Mouse (Mus musculus) liver, embryonic 15.5 days (tissue): ENCODE results near the gene Prkci. TPM values are rescaled to one million over a fixed set of nuclear protein-coding genes. Genes with fewer than 3 reads are reported as not detected.

Experiments
- ATAC-seq: fragments of 200-750 bp; cut with Nextera tagmentation; 2 replicates; pipeline ENCODE4 v1.8.0; 2017; ENCODE audit warnings: moderate number of reproducible peaks, mild to moderate bottlenecking, moderate library complexity; ENCODE audit not compliant: insufficient read depth
- H3K27ac ChIP-seq: fragments of 300-500 bp; sonication (generic); replicated peaks from 2 replicates; pipeline ENCODE4 v1.5.1; 2015; ENCODE audit warnings: mild to moderate bottlenecking, inconsistent platforms
- H3K27me3 ChIP-seq: fragments of 300-500 bp; sonication (generic); 2 replicates; pipeline ENCODE4 v1.6.1; 2015; ENCODE audit warnings: mild to moderate bottlenecking, inconsistent platforms
- H3K36me3 ChIP-seq: fragments of 300-500 bp; sonication (generic); replicated peaks from 2 replicates; pipeline ENCODE4 v1.6.1; 2015; ENCODE audit warnings: moderate library complexity, mild to moderate bottlenecking, inconsistent platforms
- H3K4me1 ChIP-seq: fragments of 300-500 bp; sonication (generic); replicated peaks from 2 replicates; pipeline ENCODE4 v1.6.1; 2015; ENCODE audit warnings: inconsistent platforms
- H3K4me2 ChIP-seq: fragments of 300-500 bp; sonication (generic); 2 replicates; pipeline ENCODE4 v1.6.1; 2015; ENCODE audit warnings: moderate library complexity, mild to moderate bottlenecking, inconsistent platforms
- H3K4me3 ChIP-seq: fragments of 300-500 bp; sonication (generic); replicated peaks from 2 replicates; pipeline ENCODE4 v1.5.1; 2015; ENCODE audit warnings: mild to moderate bottlenecking, inconsistent platforms
- H3K9ac ChIP-seq: fragments of 300-500 bp; sonication (generic); 2 replicates; pipeline ENCODE4 v1.6.1; 2015; ENCODE audit warnings: moderate library complexity, mild to moderate bottlenecking, inconsistent platforms
- H3K9me3 ChIP-seq: fragments of 300-500 bp; sonication (generic); replicated peaks from 2 replicates; pipeline ENCODE4 v1.6.1; 2016; ENCODE audit warnings: inconsistent platforms
- WGBS: fragments of 180-500 bp; shearing (Covaris S2); methylation state at CpG from one replicate; pipeline ENCODE4 v1.1.7; 2015; ENCODE audit warnings: mixed read lengths; ENCODE audit not compliant: insufficient replicate concordance; 5-methylcytosine and 5-hydroxymethylcytosine counted together
- polyA plus RNA-seq: library from polyadenylated mRNA; unstranded; fragments of >200 nt; fragmentation: Nextera tagmentation; extraction: Ambion mirVana; gene quantifications from 2 replicates; pipeline ENCODE4 v1.2.1, GENCODE M21; 2015

The Prkci gene
- polyA plus RNA-seq, 1 experiment from 2014 or later = 5.1 TPM

DNA sequence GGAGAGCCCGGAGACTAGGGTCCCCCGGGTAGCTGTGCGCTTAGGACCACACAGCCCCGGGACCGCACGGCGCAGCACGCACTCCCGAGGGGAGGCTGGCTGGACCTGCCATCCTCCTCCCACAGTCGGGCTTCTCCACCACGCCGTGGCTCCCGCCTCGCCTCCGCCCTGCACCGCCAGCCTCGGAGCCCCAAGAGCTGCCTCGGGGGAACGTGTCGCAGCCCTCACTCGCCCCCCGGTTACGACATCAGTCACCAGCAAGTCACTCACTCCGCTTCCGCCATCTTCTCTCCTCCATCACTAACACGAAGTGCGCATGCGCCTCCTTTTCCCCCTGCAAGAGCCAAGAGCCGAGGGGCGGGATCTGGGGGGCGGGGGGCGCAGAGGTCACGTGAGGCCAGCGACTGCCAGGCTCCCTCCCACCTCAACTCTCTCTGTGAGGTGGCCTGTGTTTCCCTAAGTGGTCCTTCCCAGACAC lies 26.4 kb upstream of the Prkci start, which contains the start of gene Phc3:
Gene Phc3, minus strand, starts transcription at position 312 of the 478 bp plus-strand sequence.
- Histone ChIP-seq H3K9ac (peak within 1 kb of the TSS; percentile 90), H3K4me3 (peak within 1 kb of the TSS; percentile 91), H3K9me3 (no peaks in the 10 kb centered on the region), H3K4me2 (peak within 1 kb of the TSS; percentile 81), H3K27me3 (no peaks in the 10 kb centered on the region), H3K27ac (peak within 1 kb of the TSS; percentile 72), H3K36me3 (peaks cover 19% of the 10 kb centered on the region), H3K4me1 (peaks cover 22% of the 10 kb centered on the region)
- peak; percentile 76 for ATAC-seq
- WGBS = under 1% methylated on average over 32 of the region's 34 CpGs

DNA sequence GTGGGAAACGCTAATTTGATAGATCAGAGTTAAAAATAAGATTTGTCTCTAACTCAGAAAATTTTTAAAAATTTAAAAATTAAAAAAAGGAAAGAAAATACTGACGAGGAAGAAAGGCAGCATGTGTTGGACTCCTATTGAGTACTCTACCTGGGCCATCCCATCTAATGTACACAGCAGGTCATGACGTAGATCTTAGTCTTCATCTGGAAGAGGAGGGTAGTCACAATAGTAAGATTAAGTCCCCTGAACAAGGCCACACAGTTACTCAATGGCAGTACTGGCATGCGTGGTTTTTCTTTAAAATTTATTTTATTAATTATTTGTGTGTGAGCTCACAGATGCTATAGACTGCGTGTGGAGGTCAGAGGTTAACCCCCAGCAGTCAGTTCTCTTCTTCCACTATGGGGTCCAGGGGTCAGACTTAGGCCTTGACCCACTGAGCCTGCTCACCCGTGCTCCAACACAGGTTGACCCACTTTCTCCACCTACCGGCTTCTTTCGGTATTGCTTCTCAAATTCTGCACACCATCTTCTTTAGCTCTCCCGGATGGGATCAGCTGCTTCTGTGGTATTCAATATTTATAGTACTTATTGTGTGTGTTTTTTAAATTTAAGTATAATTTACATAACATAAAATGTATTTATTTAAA lies 20.3 kb upstream of the Prkci start:
- Histone ChIP-seq H3K9me3 (no peaks in the 10 kb centered on the region), H3K36me3 (no peaks in the 10 kb centered on the region), H3K27ac (no peak overlapping the region), H3K4me3 (no peak overlapping the region), H3K27me3 (no peaks in the 10 kb centered on the region), H3K9ac (no peak overlapping the region), H3K4me1 (0 out of 2 replicates have a peak, but pooled peaks cover 3% of the 10 kb centered on the region), H3K4me2 (no peak overlapping the region)
- ATAC-seq = no peak
- WGBS = 35% methylated on average over 9 of the region's 9 CpGs

DNA sequence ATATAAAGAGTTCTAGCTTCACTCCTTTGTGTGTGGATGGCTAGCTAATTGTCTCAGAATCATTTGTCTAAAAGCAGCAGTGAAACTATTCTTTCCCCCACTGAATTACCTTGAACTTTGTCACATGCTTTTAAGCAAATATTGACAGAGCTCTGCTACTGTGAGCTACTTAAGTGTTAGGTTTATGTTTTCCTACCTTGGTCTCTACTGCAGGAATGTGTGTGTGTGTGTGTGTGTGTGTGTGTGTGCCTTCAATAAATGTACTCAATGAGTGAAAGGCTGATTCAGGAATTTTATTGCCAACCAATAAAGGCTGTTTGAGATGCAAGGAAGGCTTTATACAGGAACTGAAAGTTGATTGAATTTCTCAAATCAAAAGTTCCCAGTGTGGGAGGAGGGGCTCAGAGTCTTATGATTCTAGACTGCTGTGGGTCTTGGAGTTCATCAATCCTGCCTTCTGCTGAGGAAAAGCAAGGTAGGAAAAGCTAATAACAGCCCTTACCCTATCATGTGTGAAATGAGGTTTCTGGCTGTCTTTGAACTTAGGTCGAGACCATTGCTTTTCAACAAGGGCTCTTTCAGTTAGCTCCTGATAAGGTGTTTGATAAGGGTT lies 18.4 kb upstream of the Prkci start:
- no peak for ATAC-seq
- H3K4me1 ChIP-seq = 0 out of 2 replicates have a peak, but pooled peaks cover 3% of the 10 kb centered on the region
- H3K4me2 ChIP-seq = no peak overlapping the region
- H3K9me3 ChIP-seq = no peaks in the 10 kb centered on the region
- H3K27ac ChIP-seq = no peak overlapping the region
- H3K27me3 ChIP-seq = no peaks in the 10 kb centered on the region
- H3K9ac ChIP-seq = no peak overlapping the region
- 19% methylated on average over 1 of the region's 1 CpGs for WGBS
- H3K36me3 ChIP-seq = no peaks in the 10 kb centered on the region
- H3K4me3 ChIP-seq = no peak overlapping the region

DNA sequence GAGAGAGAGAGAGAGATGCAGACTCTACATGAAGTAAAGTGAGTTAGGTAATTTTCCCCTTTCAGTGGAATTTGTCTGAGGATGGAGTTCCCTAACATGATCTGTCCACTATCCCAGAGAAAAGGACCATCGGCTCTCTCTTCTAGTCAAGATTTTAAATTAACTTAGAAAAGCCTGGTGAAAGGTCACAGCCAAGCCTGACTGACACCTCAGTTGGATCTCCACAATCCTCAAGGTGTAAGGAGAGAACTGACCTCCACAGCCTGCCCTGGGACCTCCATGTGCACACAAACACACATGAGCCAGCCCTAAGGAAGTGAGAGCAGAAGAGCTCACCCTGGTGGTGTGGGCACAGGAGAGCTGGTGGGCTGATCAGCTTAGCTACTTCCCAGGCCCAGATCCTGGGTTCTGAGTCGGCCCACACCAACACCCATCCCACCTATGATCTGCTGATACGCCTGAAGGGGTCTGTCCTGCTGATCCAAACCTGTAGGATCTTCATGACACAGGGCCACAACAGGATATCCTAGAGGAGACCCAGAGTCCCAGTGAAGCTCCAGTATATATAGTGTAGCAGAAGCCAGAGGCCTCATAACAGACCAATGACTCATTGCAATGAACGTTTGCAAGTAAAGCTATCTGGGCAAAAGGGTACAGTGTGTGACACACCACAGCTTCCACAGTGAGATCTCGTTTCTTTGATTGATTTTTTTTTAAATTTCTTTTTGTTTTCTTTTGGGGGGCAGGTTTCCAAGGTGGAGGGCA lies 13.7 kb upstream of the Prkci start:
- ATAC-seq = no peak
- H3K27me3 ChIP-seq = no peaks in the 10 kb centered on the region
- H3K4me2 ChIP-seq = no peak overlapping the region
- no peaks in the 10 kb centered on the region for H3K9me3 ChIP-seq
- 0 out of 2 replicates have a peak, but pooled peaks cover 3% of the 10 kb centered on the region for H3K4me1 ChIP-seq
- H3K27ac ChIP-seq = no peak overlapping the region
- 57% methylated on average over 5 of the region's 5 CpGs for WGBS
- no peak overlapping the region for H3K9ac ChIP-seq
- H3K36me3 ChIP-seq = no peaks in the 10 kb centered on the region
- H3K4me3 ChIP-seq = no peak overlapping the region

DNA sequence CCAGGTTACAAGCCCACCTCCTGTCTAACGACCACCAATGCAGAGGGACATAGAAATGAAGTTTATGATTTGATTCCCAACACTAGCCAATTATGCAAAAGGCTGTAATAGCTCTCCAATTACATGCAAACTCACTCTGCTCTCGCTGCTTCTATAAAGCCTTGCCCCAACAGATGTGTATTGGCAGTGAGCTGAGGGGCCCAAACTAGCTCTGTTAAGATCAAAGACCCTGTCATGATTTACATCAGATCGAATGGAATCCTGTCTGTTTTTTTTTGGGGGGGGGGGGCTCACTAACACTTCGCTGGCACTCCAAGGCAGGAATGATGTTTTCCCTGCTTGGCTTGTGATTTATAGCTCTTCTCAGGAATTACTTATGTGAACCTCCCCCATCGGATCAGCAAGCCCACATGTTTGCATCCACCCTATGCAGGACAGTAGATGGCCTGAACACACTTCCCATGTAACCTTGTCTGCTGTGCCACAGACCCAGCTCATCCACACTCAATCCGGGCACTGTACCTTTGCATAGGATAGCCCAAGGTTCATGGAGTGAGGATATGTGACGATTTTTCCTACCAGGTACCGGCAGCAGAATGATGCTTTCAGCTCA lies 12.5 kb upstream of the Prkci start:
- H3K4me1 ChIP-seq = peaks cover 7% of the 10 kb centered on the region
- no peaks in the 10 kb centered on the region for H3K27me3 ChIP-seq
- no peak for ATAC-seq
- H3K4me3 ChIP-seq = no peak overlapping the region
- H3K9me3 ChIP-seq = no peaks in the 10 kb centered on the region
- no peak overlapping the region for H3K4me2 ChIP-seq
- WGBS = 45% methylated on average over 8 of the region's 8 CpGs
- no peak overlapping the region for H3K27ac ChIP-seq
- no peak overlapping the region for H3K9ac ChIP-seq
- H3K36me3 ChIP-seq = no peaks in the 10 kb centered on the region

DNA sequence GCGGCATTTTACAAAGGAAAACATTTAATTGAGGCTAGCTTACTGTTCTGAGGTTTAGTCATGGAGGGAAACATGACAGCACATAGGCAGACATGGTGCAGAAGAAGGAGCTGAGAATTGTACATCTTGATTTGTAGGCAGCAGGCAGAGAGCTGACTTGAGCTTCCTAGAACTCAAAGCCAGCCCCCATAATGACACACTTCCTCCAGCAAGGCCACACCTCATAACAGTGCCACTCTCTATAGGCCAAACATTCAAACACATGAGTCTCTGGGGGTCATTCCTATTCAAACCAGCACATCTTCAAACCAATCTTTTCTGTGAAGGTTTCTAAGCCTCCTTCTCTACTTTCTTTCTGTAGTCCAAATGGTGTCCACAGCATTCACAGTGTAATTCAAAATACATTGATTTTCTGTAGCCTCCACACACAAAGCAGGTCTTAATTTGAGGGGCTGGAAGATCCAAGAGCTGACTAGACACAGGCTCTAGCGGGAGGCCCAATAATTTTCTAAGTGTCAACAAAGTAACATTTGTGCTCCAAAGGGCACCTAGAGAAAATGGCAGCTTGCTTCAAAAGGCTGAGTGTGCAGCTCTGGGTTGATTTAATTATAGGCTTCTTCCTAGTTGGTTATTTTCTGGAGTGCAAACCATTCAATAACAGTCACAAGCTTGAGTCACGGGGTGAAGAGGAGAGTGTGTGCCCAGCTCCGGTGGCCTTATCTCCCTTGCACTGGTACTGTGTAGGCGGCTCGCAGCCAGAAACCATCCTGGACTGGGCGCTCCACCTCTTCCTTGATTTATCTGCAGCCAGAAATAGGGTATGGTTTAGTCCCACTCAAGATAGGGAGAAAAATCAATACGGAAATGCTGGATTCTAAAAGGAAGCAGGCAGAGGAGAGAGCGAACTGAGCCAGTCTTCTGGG lies 7.9 kb upstream of the Prkci start:
- H3K9me3 ChIP-seq = no peaks in the 10 kb centered on the region
- no peak overlapping the region for H3K4me3 ChIP-seq
- 43% methylated on average over 9 of the region's 9 CpGs for WGBS
- H3K36me3 ChIP-seq = no peaks in the 10 kb centered on the region
- no peak overlapping the region for H3K9ac ChIP-seq
- H3K4me1 ChIP-seq = peaks cover 9% of the 10 kb centered on the region
- H3K27ac ChIP-seq = no peak overlapping the region
- peak; percentile 52 for ATAC-seq
- H3K27me3 ChIP-seq = no peaks in the 10 kb centered on the region
- H3K4me2 ChIP-seq = no peak overlapping the region

DNA sequence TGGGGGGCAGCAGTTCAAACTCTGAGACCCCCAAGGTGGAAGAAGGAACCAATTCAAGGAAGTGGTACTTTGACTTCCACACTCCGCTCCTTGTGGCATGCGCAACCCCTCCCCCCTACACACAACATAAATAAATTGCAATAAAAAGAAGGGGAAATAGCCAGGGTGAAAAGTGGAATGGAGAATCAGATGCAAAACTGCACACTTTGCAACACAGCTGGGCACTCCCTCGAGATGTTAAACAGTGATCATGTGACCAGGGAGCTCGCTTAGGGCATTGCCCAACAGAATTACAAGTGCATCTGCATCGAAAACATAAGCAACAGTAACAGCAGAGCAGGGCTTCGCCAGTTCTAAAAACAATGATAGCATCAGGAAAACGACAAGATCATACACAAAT lies 3.4 kb upstream of the Prkci start:
- H3K4me1 ChIP-seq = peaks cover 37% of the 10 kb centered on the region
- no peak overlapping the region for H3K27ac ChIP-seq
- 61% methylated on average over 7 of the region's 7 CpGs for WGBS
- ATAC-seq = no peak
- no peaks in the 10 kb centered on the region for H3K36me3 ChIP-seq
- H3K4me2 ChIP-seq = no peak overlapping the region
- H3K9ac ChIP-seq = no peak overlapping the region
- H3K4me3 ChIP-seq = no peak overlapping the region
- H3K9me3 ChIP-seq = no peaks in the 10 kb centered on the region
- no peaks in the 10 kb centered on the region for H3K27me3 ChIP-seq

DNA sequence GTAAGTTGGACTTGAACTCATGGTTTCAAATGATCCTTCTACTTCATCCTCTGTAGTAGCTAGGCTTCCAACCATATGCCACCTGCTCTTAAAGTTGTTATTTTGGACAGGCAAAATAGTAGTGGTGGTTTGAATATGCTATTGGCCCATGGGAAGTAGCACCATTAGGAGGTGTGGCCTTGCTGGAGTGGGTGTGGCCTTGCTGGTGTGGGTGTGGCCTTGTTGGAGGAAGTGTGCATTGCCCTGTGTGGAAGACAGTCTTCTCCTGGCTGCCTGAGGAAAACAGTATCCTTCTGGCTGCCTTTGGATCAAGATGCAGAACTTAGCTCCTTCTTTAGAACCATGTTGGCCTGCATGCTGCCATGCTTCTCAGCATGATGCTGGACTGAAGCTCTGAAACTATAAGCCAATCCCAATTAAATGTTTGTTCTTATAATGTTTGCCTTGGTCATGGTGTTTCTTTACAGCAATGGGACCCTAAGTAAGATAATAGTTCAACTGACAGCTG lies 2.4 kb upstream of the Prkci start:
- H3K27me3 ChIP-seq = no peaks in the 10 kb centered on the region
- H3K27ac ChIP-seq = no peak overlapping the region
- ATAC-seq = no peak
- peaks cover 32% of the 10 kb centered on the region for H3K4me1 ChIP-seq
- no peaks in the 10 kb centered on the region for H3K36me3 ChIP-seq
- no peak overlapping the region for H3K9ac ChIP-seq
- no peaks in the 10 kb centered on the region for H3K9me3 ChIP-seq
- H3K4me3 ChIP-seq = no peak overlapping the region
- no peak overlapping the region for H3K4me2 ChIP-seq

DNA sequence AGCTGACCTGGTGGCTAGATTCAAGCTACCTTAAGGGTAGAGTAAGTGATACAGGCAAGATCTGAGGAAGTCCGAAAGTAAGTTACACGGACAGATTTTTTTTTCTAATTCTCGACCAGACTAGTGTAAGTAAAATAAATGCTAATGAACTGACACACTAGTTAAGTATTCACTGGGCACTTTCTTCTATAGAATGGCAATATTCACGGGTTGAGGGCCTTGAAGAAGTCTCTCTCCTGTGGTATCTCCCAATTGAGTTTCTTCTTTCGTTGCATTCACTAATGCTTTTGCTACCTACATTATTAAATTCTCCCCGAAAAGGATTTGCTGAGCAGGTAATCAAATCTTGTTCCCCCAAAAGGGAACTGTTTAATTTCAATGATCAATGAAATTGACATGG lies 688 bp upstream of the Prkci start:
- H3K27me3 ChIP-seq = no peaks in the 10 kb centered on the region
- no peak overlapping the region; the same call in 1 of the 2 replicates for H3K27ac ChIP-seq
- peak overlapping the region; percentile 88 for H3K4me3 ChIP-seq
- 16% methylated on average over 6 of the region's 6 CpGs for WGBS
- peak overlapping the region; percentile 81; the same call in 1 of the 2 replicates for H3K9ac ChIP-seq
- peaks cover 33% of the 10 kb centered on the region for H3K4me1 ChIP-seq
- no peaks in the 10 kb centered on the region for H3K9me3 ChIP-seq
- peak overlapping the region; percentile 95 for H3K4me2 ChIP-seq
- no peaks in the 10 kb centered on the region for H3K36me3 ChIP-seq
- no peak for ATAC-seq
